Mouse (Mus musculus) liver, embryonic 16.5 days (tissue): ENCODE results near the gene Loxl4. TPM values are rescaled to one million over a fixed set of nuclear protein-coding genes. Genes with fewer than 3 reads are reported as not detected.

Experiments
- ATAC-seq: fragments of 200-750 bp; cut with Nextera tagmentation; 2 replicates; pipeline ENCODE4 v1.8.0; 2017; ENCODE audit warnings: low read depth, mild to moderate bottlenecking, moderate number of reproducible peaks, moderate library complexity
- H3K27ac ChIP-seq: fragments of 300-500 bp; sonication (generic); 2 replicates; pipeline ENCODE4 v1.5.1; 2014; ENCODE audit warnings: mild to moderate bottlenecking, low read length
- H3K27me3 ChIP-seq: fragments of 300-500 bp; sonication (generic); 2 replicates; pipeline ENCODE4 v1.6.1; 2014; ENCODE audit warnings: low read depth, low read length, mixed read lengths; ENCODE audit not compliant: control insufficient read depth, insufficient read depth
- H3K36me3 ChIP-seq: fragments of 300-500 bp; sonication (generic); 2 replicates; pipeline ENCODE4 v1.6.1; 2014; ENCODE audit warnings: mild to moderate bottlenecking; ENCODE audit not compliant: control insufficient read depth, insufficient read depth
- H3K4me1 ChIP-seq: fragments of 300-500 bp; sonication (generic); 2 replicates; pipeline ENCODE4 v1.6.1; 2014; ENCODE audit warnings: low read depth, low read length, mixed read lengths; ENCODE audit not compliant: control insufficient read depth
- H3K4me2 ChIP-seq: fragments of 300-500 bp; sonication (generic); 2 replicates; pipeline ENCODE4 v1.6.1; 2014; ENCODE audit warnings: low read depth, low read length, mixed read lengths
- H3K4me3 ChIP-seq: fragments of 300-500 bp; sonication (generic); 2 replicates; pipeline ENCODE4 v1.5.1; 2014; ENCODE audit warnings: low read depth, mild to moderate bottlenecking, low read length
- H3K9ac ChIP-seq: fragments of 300-500 bp; sonication (generic); 2 replicates; pipeline ENCODE4 v1.6.1; 2014; ENCODE audit warnings: low read depth, low read length
- H3K9me3 ChIP-seq: fragments of 300-500 bp; sonication (generic); replicated peaks from 2 replicates; pipeline ENCODE4 v1.6.1; 2016; ENCODE audit warnings: low read length; ENCODE audit not compliant: control insufficient read depth
- WGBS: fragments of 180-500 bp; shearing (Covaris S2); extraction: QIAGEN DNeasy Blood & Tissue Kit; methylation state at CpG from one replicate; pipeline ENCODE4 v1.1.7; 2014; ENCODE audit not compliant: insufficient replicate concordance; 5-methylcytosine and 5-hydroxymethylcytosine counted together
- polyA plus RNA-seq: library from polyadenylated mRNA; unstranded; fragments of >200 nt; fragmentation: Nextera tagmentation; extraction: Ambion mirVana; gene quantifications from 2 replicates; pipeline ENCODE4 v1.2.1, GENCODE M21; 2015

The Loxl4 gene
- polyA plus RNA-seq, 1 experiment from 2014 or later = 0.09 TPM

DNA sequence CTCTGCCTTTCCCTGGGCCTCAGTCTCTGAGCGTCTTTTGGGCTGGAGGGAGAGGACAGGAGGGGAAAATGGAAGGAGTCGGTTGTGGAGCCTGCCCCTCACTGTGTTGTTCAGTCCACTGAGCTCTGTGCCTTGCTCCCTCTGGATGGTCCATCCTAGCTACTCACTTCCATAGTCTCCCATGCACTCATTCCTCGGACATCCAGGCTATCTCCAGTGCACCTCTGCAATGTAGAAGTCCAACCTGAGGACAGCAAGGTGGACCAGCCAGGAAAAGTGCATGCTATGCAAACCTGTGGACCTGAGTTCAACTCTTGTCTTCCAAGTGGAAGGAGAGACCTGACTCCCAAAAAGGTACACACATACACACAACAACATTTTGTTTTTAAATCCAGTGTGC lies 12.0 kb downstream of the Loxl4 start:
- H3K4me3 ChIP-seq = no peak overlapping the region
- WGBS = 46% methylated on average over 3 of the region's 3 CpGs
- ATAC-seq = no peak
- H3K27ac ChIP-seq = no peak overlapping the region
- H3K27me3 ChIP-seq = no peaks in the 10 kb centered on the region
- no peak overlapping the region for H3K4me2 ChIP-seq
- no peaks in the 10 kb centered on the region for H3K4me1 ChIP-seq
- H3K36me3 ChIP-seq = no peaks in the 10 kb centered on the region
- no peaks in the 10 kb centered on the region for H3K9me3 ChIP-seq
- H3K9ac ChIP-seq = no peak overlapping the region

DNA sequence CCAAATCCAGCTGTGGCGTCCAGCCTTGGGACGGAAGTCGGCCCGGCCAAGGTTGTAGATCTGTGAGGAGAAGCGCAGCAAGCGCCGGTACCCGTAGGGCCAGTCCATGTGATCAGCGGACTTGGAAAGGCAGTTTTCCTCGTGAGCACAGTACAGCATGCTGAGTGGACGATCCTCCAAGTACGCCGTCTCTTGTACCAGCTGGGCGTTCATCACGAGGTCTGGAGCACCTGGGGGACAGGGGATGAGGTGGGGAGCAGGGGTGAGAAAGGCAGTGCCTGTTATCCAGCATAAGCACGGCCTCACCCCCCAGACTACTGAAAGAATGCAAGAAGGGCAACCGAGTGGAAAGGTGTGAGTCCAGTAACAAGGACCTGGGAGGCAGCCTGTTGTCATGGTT lies 12.7 kb downstream of the Loxl4 start:
- Histone ChIP-seq H3K27me3 (no peaks in the 10 kb centered on the region), H3K4me2 (no peak overlapping the region), H3K4me3 (no peak overlapping the region), H3K36me3 (no peaks in the 10 kb centered on the region), H3K9me3 (no peaks in the 10 kb centered on the region), H3K27ac (no peak overlapping the region), H3K4me1 (no peaks in the 10 kb centered on the region), H3K9ac (no peak overlapping the region)
- WGBS = 77% methylated on average over 17 of the region's 17 CpGs
- ATAC-seq = no peak

- ATAC-seq = no peak
- no peak overlapping the region for H3K4me3 ChIP-seq
- H3K27me3 ChIP-seq = no peaks in the 10 kb centered on the region
- H3K27ac ChIP-seq = no peak overlapping the region
- H3K4me2 ChIP-seq = no peak overlapping the region
- no peaks in the 10 kb centered on the region for H3K36me3 ChIP-seq
- H3K4me1 ChIP-seq = no peaks in the 10 kb centered on the region
- WGBS = 88% methylated on average over 6 of the region's 6 CpGs
- H3K9ac ChIP-seq = no peak overlapping the region
- H3K9me3 ChIP-seq = no peaks in the 10 kb centered on the region
Observed at GRCm38 (mm10) chr19:42597896-42598295, 14.7 kb downstream of the Loxl4 start.

- ATAC-seq = no peak
Observed at GRCm38 (mm10) chr19:42597286-42597685, 15.3 kb downstream of the Loxl4 start.

DNA sequence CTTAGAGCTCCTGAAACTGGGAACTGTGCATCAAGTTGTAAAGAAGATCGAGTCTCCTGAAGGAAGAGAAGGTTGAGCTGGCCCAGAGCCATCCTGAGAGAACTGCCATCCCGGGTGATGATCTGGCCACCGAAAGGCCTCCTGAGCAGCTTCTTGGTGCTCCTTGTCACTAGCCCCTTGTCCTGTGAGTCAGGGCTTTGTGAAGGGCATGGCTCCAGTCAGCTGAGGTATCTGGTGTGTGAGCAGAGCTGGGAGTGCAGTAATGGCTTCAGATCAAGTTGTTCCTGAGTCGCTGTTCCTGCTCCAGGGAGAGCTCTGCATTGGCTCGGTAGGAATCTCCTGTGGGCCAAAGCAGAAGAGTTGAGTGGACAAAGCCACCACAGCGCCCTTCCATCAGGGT lies 17.5 kb downstream of the Loxl4 start:
- Histone ChIP-seq H3K4me2 (no peak overlapping the region), H3K27ac (no peak overlapping the region), H3K9ac (no peak overlapping the region), H3K4me1 (no peaks in the 10 kb centered on the region), H3K36me3 (peaks cover 6% of the 10 kb centered on the region; the same call in 1 of the 2 replicates), H3K27me3 (no peaks in the 10 kb centered on the region), H3K4me3 (no peak overlapping the region), H3K9me3 (no peaks in the 10 kb centered on the region)
- 86% methylated on average over 6 of the region's 6 CpGs for WGBS
- no peak for ATAC-seq

More at GRCm38 (mm10) chr19:42597286-42597685, 15.3 kb downstream of the Loxl4 start:
- Histone ChIP-seq H3K27me3 (no peaks in the 10 kb centered on the region), H3K9me3 (no peaks in the 10 kb centered on the region), H3K4me2 (no peak overlapping the region), H3K4me3 (no peak overlapping the region), H3K9ac (no peak overlapping the region), H3K4me1 (no peaks in the 10 kb centered on the region), H3K27ac (no peak overlapping the region), H3K36me3 (no peaks in the 10 kb centered on the region)
- 87% methylated on average over 12 of the region's 12 CpGs for WGBS

GRCm38 (mm10) chr19:42593456-42593855 lies 19.2 kb downstream of the Loxl4 start:
- H3K4me3 ChIP-seq = no peak overlapping the region
- H3K36me3 ChIP-seq = peaks cover 6% of the 10 kb centered on the region; the same call in 1 of the 2 replicates
- WGBS = 84% methylated on average over 6 of the region's 6 CpGs
- no peak overlapping the region for H3K27ac ChIP-seq
- H3K4me2 ChIP-seq = no peak overlapping the region
- ATAC-seq = no peak
- H3K9ac ChIP-seq = no peak overlapping the region
- H3K4me1 ChIP-seq = no peaks in the 10 kb centered on the region
- H3K27me3 ChIP-seq = no peaks in the 10 kb centered on the region
- H3K9me3 ChIP-seq = no peaks in the 10 kb centered on the region

- 87% methylated on average over 14 of the region's 14 CpGs for WGBS
- no peak overlapping the region for H3K27ac ChIP-seq
- ATAC-seq = no peak
Observed at GRCm38 (mm10) chr19:42591534-42591933, 21.1 kb downstream of the Loxl4 start.

GRCm38 (mm10) chr19:42589246-42589645 lies 23.4 kb downstream of the Loxl4 start:
- H3K9me3 ChIP-seq = no peaks in the 10 kb centered on the region
- no peaks in the 10 kb centered on the region for H3K27me3 ChIP-seq
- no peak overlapping the region for H3K9ac ChIP-seq
- ATAC-seq = no peak
- peaks cover 11% of the 10 kb centered on the region; the same call in 1 of the 2 replicates for H3K36me3 ChIP-seq
- no peak overlapping the region for H3K4me3 ChIP-seq
- WGBS = 70% methylated on average over 1 of the region's 1 CpGs
- H3K4me1 ChIP-seq = peaks cover 6% of the 10 kb centered on the region
- no peak overlapping the region for H3K27ac ChIP-seq
- H3K4me2 ChIP-seq = no peak overlapping the region

More at GRCm38 (mm10) chr19:42591534-42591933, 21.1 kb downstream of the Loxl4 start:
- no peak overlapping the region for H3K4me3 ChIP-seq
- H3K9ac ChIP-seq = no peak overlapping the region
- peaks cover 6% of the 10 kb centered on the region; the same call in 1 of the 2 replicates for H3K36me3 ChIP-seq
- no peaks in the 10 kb centered on the region for H3K9me3 ChIP-seq
- H3K4me2 ChIP-seq = no peak overlapping the region
- H3K4me1 ChIP-seq = no peaks in the 10 kb centered on the region
- no peaks in the 10 kb centered on the region for H3K27me3 ChIP-seq

GRCm38 (mm10) chr19:42587704-42588103 lies 24.9 kb downstream of the Loxl4 start:
- Histone ChIP-seq H3K4me3 (no peak overlapping the region), H3K4me1 (peaks cover 17% of the 10 kb centered on the region), H3K9ac (no peak overlapping the region), H3K9me3 (no peaks in the 10 kb centered on the region), H3K4me2 (no peak overlapping the region), H3K27ac (no peak overlapping the region), H3K27me3 (no peaks in the 10 kb centered on the region), H3K36me3 (peaks cover 11% of the 10 kb centered on the region)
- WGBS = 73% methylated on average over 2 of the region's 2 CpGs
- ATAC-seq = no peak
